Mouse (Mus musculus) heart, embryonic 14.5 days (tissue): ENCODE measurements around the gene Pcdh9. TPM values are rescaled to one million over a fixed set of nuclear protein-coding genes. Genes with fewer than 3 reads are reported as not detected.

Experiments
- ATAC-seq: fragments of 200-750 bp; cut with Nextera tagmentation; 2 replicates; pipeline ENCODE4 v1.8.0; 2017; ENCODE audit warnings: low read depth, moderate TSS enrichment; ENCODE audit not compliant: insufficient number of reproducible peaks, insufficient read depth, low FRiP score
- H3K27ac ChIP-seq, 2 experiments: fragments of 200-500 bp in 1 of 2; fragments of 300-500 bp in 1 of 2; sonication (generic) in 1 of 2; replicated peaks in 1 of 2; 2 replicates each; pipeline ENCODE4 v1.5.1; 2012 to 2014; ENCODE audit warnings: low read depth in 2 of 2, low read length in 2 of 2, control low read depth in 1 of 2, mild to moderate bottlenecking in 1 of 2, mixed read lengths in 1 of 2; ENCODE audit not compliant: control insufficient read depth in 1 of 2, insufficient read depth in 1 of 2
- H3K27me3 ChIP-seq: fragments of 300-500 bp; sonication (generic); 2 replicates; pipeline ENCODE4 v1.6.1; 2014; ENCODE audit warnings: mild to moderate bottlenecking, low read length, control low read depth; ENCODE audit not compliant: control insufficient read depth, insufficient read depth
- H3K36me3 ChIP-seq: fragments of 300-500 bp; sonication (generic); 2 replicates; pipeline ENCODE4 v1.6.1; 2014; ENCODE audit warnings: mild to moderate bottlenecking, control low read depth, low read length, mixed read lengths; ENCODE audit not compliant: control insufficient read depth, insufficient read depth
- H3K4me1 ChIP-seq, 2 experiments: fragments of 200-500 bp in 1 of 2; fragments of 300-500 bp in 1 of 2; sonication (generic) in 1 of 2; 2 replicates each; pipeline ENCODE4 v1.6.1; 2012 to 2014; ENCODE audit warnings: low read length in 2 of 2, control low read depth in 1 of 2, mixed read lengths in 1 of 2; ENCODE audit not compliant: control insufficient read depth in 2 of 2, insufficient read depth in 2 of 2
- H3K4me2 ChIP-seq: fragments of 300-500 bp; sonication (generic); 2 replicates; pipeline ENCODE4 v1.6.1; 2014; ENCODE audit warnings: mild to moderate bottlenecking, low read length
- H3K4me3 ChIP-seq, 2 experiments: fragments of 200-500 bp in 1 of 2; fragments of 300-500 bp in 1 of 2; sonication (generic) in 1 of 2; 2 replicates each; pipeline ENCODE4 v1.5.1; 2012 to 2014; ENCODE audit warnings: low read length in 2 of 2, mild to moderate bottlenecking in 2 of 2, control low read depth in 1 of 2, low read depth in 1 of 2, moderate library complexity in 1 of 2; ENCODE audit not compliant: control insufficient read depth in 1 of 2, insufficient read depth in 1 of 2
- H3K9ac ChIP-seq: fragments of 300-500 bp; sonication (generic); 2 replicates; pipeline ENCODE4 v1.6.1; 2014; ENCODE audit warnings: mild to moderate bottlenecking, low read length
- H3K9me3 ChIP-seq: fragments of 300-500 bp; sonication (generic); 2 replicates; pipeline ENCODE4 v1.6.1; 2016; ENCODE audit warnings: low read length, control low read depth; ENCODE audit not compliant: control insufficient read depth
- WGBS: fragments of 180-500 bp; shearing (Covaris S2); extraction: QIAGEN DNeasy Blood & Tissue Kit; methylation state at CpG from one replicate; pipeline ENCODE4 v1.1.7; 2014; 5-methylcytosine and 5-hydroxymethylcytosine counted together
- polyA plus RNA-seq: library from polyadenylated mRNA; unstranded; fragments of >200 nt; fragmentation: Nextera tagmentation; extraction: Ambion mirVana; gene quantifications from 2 replicates; pipeline ENCODE4 v1.2.1, GENCODE M21; 2014

The Pcdh9 gene
- polyA plus RNA-seq, 1 experiment from 2014 or later, result 8.1 TPM

DNA sequence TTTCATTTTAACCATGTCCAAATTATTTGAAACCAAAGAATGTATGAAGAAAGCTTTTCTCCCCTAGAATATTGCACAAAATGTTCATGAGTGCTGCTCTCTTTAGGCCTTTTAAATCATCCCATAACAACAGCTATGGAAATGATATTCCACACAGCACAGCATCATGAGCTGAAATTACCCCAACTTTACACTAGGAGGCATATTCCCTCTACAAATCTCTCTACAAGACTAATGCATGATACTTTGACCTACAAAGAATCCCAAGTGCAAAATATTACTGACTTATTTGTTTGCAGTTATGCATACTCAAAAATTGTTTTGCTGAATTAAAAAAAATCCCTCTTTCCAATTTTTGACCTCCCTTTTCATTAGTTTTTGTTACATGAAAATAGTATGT lies 573.1 kb downstream of the Pcdh9 start:
- no peak overlapping the region for H3K4me3 ChIP-seq
- no peak overlapping the region for H3K4me2 ChIP-seq
- no peak overlapping the region for H3K27ac ChIP-seq
- no peak for ATAC-seq
- no peaks in the 10 kb centered on the region for H3K27me3 ChIP-seq
- H3K4me1 ChIP-seq, result no peaks in the 10 kb centered on the region
- no peaks in the 10 kb centered on the region for H3K36me3 ChIP-seq
- no peaks in the 10 kb centered on the region for H3K9me3 ChIP-seq
- no peak overlapping the region for H3K9ac ChIP-seq

GRCm38 (mm10) chr14:93288361-93288760 lies 602.1 kb downstream of the Pcdh9 start:
- H3K27ac ChIP-seq, result no peak overlapping the region
- no peaks in the 10 kb centered on the region for H3K4me1 ChIP-seq
- WGBS, result 67% methylated on average over 2 of the region's 2 CpGs
- no peaks in the 10 kb centered on the region for H3K9me3 ChIP-seq
- no peaks in the 10 kb centered on the region for H3K36me3 ChIP-seq
- no peak overlapping the region for H3K4me2 ChIP-seq
- H3K9ac ChIP-seq, result no peak overlapping the region
- no peaks in the 10 kb centered on the region for H3K27me3 ChIP-seq
- H3K4me3 ChIP-seq, result no peak overlapping the region
- no peak for ATAC-seq

- ATAC-seq, result no peak
- Histone ChIP-seq H3K4me2 (no peak overlapping the region), H3K4me1 (no peaks in the 10 kb centered on the region), H3K9me3 (no peaks in the 10 kb centered on the region), H3K4me3 (no peak overlapping the region), H3K27ac (no peak overlapping the region), H3K36me3 (no peaks in the 10 kb centered on the region), H3K27me3 (no peaks in the 10 kb centered on the region), H3K9ac (no peak overlapping the region)
- 39% methylated on average over 1 of the region's 1 CpGs for WGBS
Observed at GRCm38 (mm10) chr14:93287642-93288041, 602.8 kb downstream of the Pcdh9 start.

- Histone ChIP-seq H3K9ac (no peak overlapping the region), H3K4me1 (no peaks in the 10 kb centered on the region), H3K27me3 (no peaks in the 10 kb centered on the region), H3K4me3 (no peak overlapping the region), H3K27ac (no peak overlapping the region), H3K4me2 (no peak overlapping the region), H3K9me3 (no peaks in the 10 kb centered on the region), H3K36me3 (no peaks in the 10 kb centered on the region)
- WGBS, result 75% methylated on average over 7 of the region's 7 CpGs
- no peak for ATAC-seq
Observed at GRCm38 (mm10) chr14:93285136-93285535, 605.3 kb downstream of the Pcdh9 start.

- H3K4me1 ChIP-seq, result no peaks in the 10 kb centered on the region
- no peak overlapping the region for H3K9ac ChIP-seq
- H3K27me3 ChIP-seq, result no peaks in the 10 kb centered on the region
- H3K9me3 ChIP-seq, result no peaks in the 10 kb centered on the region
- no peak overlapping the region for H3K4me3 ChIP-seq
- H3K36me3 ChIP-seq, result no peaks in the 10 kb centered on the region
- ATAC-seq, result no peak
- H3K4me2 ChIP-seq, result no peak overlapping the region
- H3K27ac ChIP-seq, result no peak overlapping the region
- WGBS, result 86% methylated on average over 3 of the region's 3 CpGs
Observed at GRCm38 (mm10) chr14:93284009-93284408, 606.5 kb downstream of the Pcdh9 start.

DNA sequence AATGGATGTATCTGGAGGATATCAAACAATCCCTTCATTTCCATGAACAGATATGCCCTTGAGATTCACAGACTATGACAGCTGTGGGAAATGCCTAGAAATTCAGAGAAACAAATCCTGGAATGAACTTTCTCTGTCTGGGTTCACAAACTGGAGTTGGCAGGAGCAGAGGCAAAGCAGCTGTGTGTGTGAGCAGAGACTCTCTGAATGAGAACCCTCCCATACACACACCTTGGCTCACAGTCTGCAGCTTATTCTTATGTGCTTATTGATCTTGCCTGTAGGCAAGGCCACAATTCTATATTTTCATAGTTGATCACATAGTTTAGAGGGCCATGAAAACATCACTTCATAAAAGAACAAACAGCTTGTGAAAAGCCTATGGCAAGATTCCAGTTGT lies 614.8 kb downstream of the Pcdh9 start:
- Histone ChIP-seq H3K9me3 (no peaks in the 10 kb centered on the region), H3K4me2 (no peak overlapping the region), H3K36me3 (no peaks in the 10 kb centered on the region), H3K9ac (no peak overlapping the region), H3K4me1 (no peaks in the 10 kb centered on the region; a peak in 1 of 4 replicates), H3K4me3 (no peak overlapping the region), H3K27ac (no peak overlapping the region), H3K27me3 (no peaks in the 10 kb centered on the region)
- no peak for ATAC-seq

GRCm38 (mm10) chr14:93274767-93275166 lies 615.7 kb downstream of the Pcdh9 start:
- no peaks in the 10 kb centered on the region for H3K27me3 ChIP-seq
- no peak for ATAC-seq
- H3K36me3 ChIP-seq, result no peaks in the 10 kb centered on the region
- no peaks in the 10 kb centered on the region; a peak in 1 of 4 replicates for H3K4me1 ChIP-seq
- H3K4me3 ChIP-seq, result no peak overlapping the region
- no peaks in the 10 kb centered on the region for H3K9me3 ChIP-seq
- H3K4me2 ChIP-seq, result no peak overlapping the region
- H3K9ac ChIP-seq, result no peak overlapping the region
- no peak overlapping the region for H3K27ac ChIP-seq

GRCm38 (mm10) chr14:93253411-93253810 lies 637.1 kb downstream of the Pcdh9 start:
- Histone ChIP-seq H3K27me3 (no peaks in the 10 kb centered on the region), H3K4me1 (no peaks in the 10 kb centered on the region), H3K4me2 (no peak overlapping the region), H3K9ac (no peak overlapping the region), H3K9me3 (no peaks in the 10 kb centered on the region), H3K27ac (no peak overlapping the region), H3K36me3 (no peaks in the 10 kb centered on the region), H3K4me3 (no peak overlapping the region)
- ATAC-seq, result no peak
- WGBS, result 100% methylated on average over 1 of the region's 1 CpGs
